Comparison of ENCODE assay signal across 8 mouse cellular contexts in the genomic region with DNA sequence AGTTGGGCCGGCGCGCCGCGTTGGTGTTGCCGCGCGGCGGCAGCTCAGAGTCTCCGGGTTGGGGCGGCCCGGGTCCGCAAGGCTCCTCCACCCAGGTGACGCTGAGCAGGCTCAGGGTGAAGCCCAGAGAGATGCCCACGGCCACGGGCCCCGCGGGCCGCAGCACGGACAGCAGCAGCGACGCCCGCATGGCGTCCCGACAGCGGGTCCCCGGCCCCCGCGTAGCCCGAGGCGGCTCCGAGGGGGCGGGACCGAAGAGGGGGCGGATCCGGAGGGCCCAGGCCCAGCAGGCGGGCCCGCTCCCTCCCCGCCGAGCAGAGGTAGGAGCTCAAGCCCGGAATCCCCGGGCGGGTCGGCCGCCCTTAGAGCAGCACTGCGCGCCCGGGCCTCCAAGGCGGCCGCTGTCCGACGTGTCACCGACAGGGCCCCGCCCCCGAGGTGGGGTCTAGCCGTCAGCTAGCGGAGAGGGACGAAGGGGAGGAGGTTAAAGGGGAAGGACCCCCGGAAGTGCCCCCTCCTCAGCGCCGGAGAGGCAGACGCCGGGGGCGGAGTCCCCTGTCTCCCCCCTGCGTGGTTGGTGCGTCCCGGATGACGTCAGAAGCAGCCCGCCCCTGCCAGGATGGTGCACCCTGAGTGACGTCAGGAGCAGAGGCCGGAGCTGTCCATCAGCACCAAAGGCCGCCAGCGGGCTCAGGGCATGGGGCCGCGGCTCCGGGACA. TPM values are rescaled to one million over a fixed set of nuclear protein-coding genes. Genes with fewer than 3 reads are reported as not detected.
DNase-seq lines count a peak whose midpoint lies in the region; ATAC-seq lines count a peak whose summit lies in the region.

TSS of gene Chpf (minus strand) at position 392 of the 719 bp plus-strand sequence.
TSS of gene Tmem198 (plus strand) at position 617 of the 719 bp plus-strand sequence.

- peaks cover 32% of the 10 kb centered on the region for H3K27me3 ChIP-seq in hindbrain, embryonic 13.5 days

- peaks cover 68% of the 10 kb centered on the region for H3K4me1 ChIP-seq in hindbrain, embryonic 13.5 days (replicated peaks)

- peak within 1 kb of the TSS; percentile 86 for H3K4me2 ChIP-seq in hindbrain, embryonic 13.5 days

- H3K9me3 ChIP-seq in hindbrain, embryonic 13.5 days: no peaks in the 10 kb centered on the region

- peak within 1 kb of the TSS; percentile 94 for H3K9ac ChIP-seq in hindbrain, embryonic 13.5 days

- under 1% methylated on average over 65 of the region's 76 CpGs for WGBS in hindbrain, embryonic 13.5 days

- H3K36me3 ChIP-seq in hindbrain, embryonic 13.5 days: peaks cover 48% of the 10 kb centered on the region

- DNase-seq in R1 (ENCODE audit: low read depth, low spot score): peak; percentile 99
- DNase-seq in cerebellum, postnatal 14 days: peak; percentile 98 to 99
- peak; percentile 95 to 96 for DNase-seq in frontal cortex, postnatal 14 days (ENCODE audit: low spot score in 2 of 2)
- DNase-seq in layer of hippocampus, postnatal 14 days (ENCODE audit: low spot score in 2 of 2): peak; percentile 99
- peak; percentile 98 for DNase-seq in lung, postnatal 10 days
- peak; percentile 98 for DNase-seq in ovary, postnatal 36 days (ENCODE audit: low spot score)
- DNase-seq in thymus, postnatal 14 days: peak; percentile 98

- peak within 1 kb of the TSS; percentile 92 for H3K27ac ChIP-seq in hindbrain, embryonic 13.5 days

- peak within 1 kb of the TSS; percentile 90 for H3K4me3 ChIP-seq in hindbrain, embryonic 13.5 days

- peak; percentile 89 for ATAC-seq in hindbrain, embryonic 13.5 days (ENCODE audit: low FRiP score)

RNA-seq across cellular contexts. Expression of gene Chpf, which starts in this region (rescaled TPM):
- 32.4 and 33.8 TPM in 2 replicates for polyA plus RNA-seq in hindbrain, embryonic 13.5 days (2015; fragmentation: Nextera tagmentation; extraction: Ambion mirVana)
- 10 to 100 TPM; 71.2 to 78.5 TPM for total RNA-seq in layer of hippocampus, postnatal 14 days (2021)

RNA-seq across cellular contexts. Expression of gene Tmem198, which starts in this region (rescaled TPM):
- polyA plus RNA-seq in hindbrain, embryonic 13.5 days (2015; fragmentation: Nextera tagmentation; extraction: Ambion mirVana): 43.7 and 45.0 TPM in 2 replicates
- total RNA-seq in layer of hippocampus, postnatal 14 days (2021): 10 to 100 TPM; 53.3 to 62.5 TPM

Comparison
In these comparisons a context has a peak if more than half of its experiments do, and no peak if none do; other contexts are left out.
1. Peak in every context shown above with its lines: DNase-seq, ATAC-seq, H3K4me3 ChIP-seq and H3K27ac ChIP-seq.